21 mouse cellular contexts compared by ENCODE assay signal in genomic region chr9:26681516-26681915, GRCm38 (mm10). TPM values are rescaled to one million over a fixed set of nuclear protein-coding genes. Genes with fewer than 3 reads are reported as not detected.
A peak's percentile ranks its signal among the peaks of the same experiment; 100 is the strongest.
DNase-seq lines count a peak whose midpoint lies in the region; ATAC-seq and TF ChIP-seq lines count a peak whose summit lies in the region.
"Had no signal": no experiment of that assay in that cellular context is flagged by ENCODE, and none has a peak within 500 bp of the region (broad histone marks: within the 10 kb centered on the region; RNA-seq: fewer than 3 reads in every experiment).

No protein-coding gene starts in this region.

- TF ChIP-seq POLR2A in kidney, adult 2 months (IDR thresholded peaks at IDR 0.05; ENCODE audit: low read depth, low read length), result no peak
- TF ChIP-seq POLR2A in brain, embryonic 14.5 days (IDR thresholded peaks at IDR 0.05; ENCODE audit: borderline replicate concordance, extremely low read depth, insufficient read depth, insufficient read length, poor library complexity, severe bottlenecking), result no peak

- H3K36me3 ChIP-seq in kidney, adult 2 months (ENCODE audit: control insufficient read depth, insufficient read depth, low read length), result no peaks in the 10 kb centered on the region
- no peaks in the 10 kb centered on the region for H3K36me3 ChIP-seq in kidney, embryonic 14.5 days (ENCODE audit: control insufficient read depth, insufficient read depth, low read length)
- H3K36me3 ChIP-seq: embryonic facial prominence, embryonic 15.5 days; forebrain, embryonic 10.5 days; hindbrain, embryonic 12.5 days; intestine, embryonic 15.5 days; liver, embryonic 15.5 days; neural tube, embryonic 12.5 days had no signal

- H3K9ac ChIP-seq in kidney, embryonic 14.5 days (ENCODE audit: low read depth, low read length), result no peak overlapping the region
- H3K9ac ChIP-seq: embryonic facial prominence, embryonic 15.5 days; hindbrain, embryonic 12.5 days; intestine, embryonic 15.5 days; liver, embryonic 15.5 days; neural tube, embryonic 12.5 days had no signal

- no peaks in the 10 kb centered on the region for H3K9me3 ChIP-seq in kidney, embryonic 14.5 days (ENCODE audit: control insufficient read depth, low read length)
- H3K9me3 ChIP-seq: embryonic facial prominence, embryonic 15.5 days; forebrain, embryonic 10.5 days; hindbrain, embryonic 12.5 days; intestine, embryonic 15.5 days; liver, embryonic 15.5 days; neural tube, embryonic 12.5 days had no signal

- TF ChIP-seq CTCF in kidney, adult 2 months (conservative IDR thresholded peaks at IDR 0.05; ENCODE audit: insufficient read depth, insufficient read length, low read depth, low read length), result no peak
- no peak for TF ChIP-seq CTCF in brain, embryonic 14.5 days (IDR thresholded peaks at IDR 0.05; ENCODE audit: borderline replicate concordance, extremely low read depth, insufficient read depth, insufficient read length)

- WGBS in kidney, adult 2 months, result 35% methylated on average over 1 of the region's 1 CpGs
- WGBS in kidney, embryonic 14.5 days, result 90% methylated on average over 1 of the region's 1 CpGs

- no peak overlapping the region for H3K4me3 ChIP-seq in kidney, adult 2 months (ENCODE audit: insufficient read depth, low read depth, low read length)
- H3K4me3 ChIP-seq in kidney, embryonic 14.5 days (ENCODE audit: low read length), result no peak overlapping the region
- H3K4me3 ChIP-seq: embryonic facial prominence, embryonic 15.5 days; forebrain, embryonic 10.5 days; hindbrain, embryonic 12.5 days; intestine, embryonic 15.5 days; liver, embryonic 15.5 days; neural tube, embryonic 12.5 days had no signal

- no peaks in the 10 kb centered on the region for H3K27me3 ChIP-seq in kidney, adult 2 months (replicated peaks; ENCODE audit: control insufficient read depth, insufficient read depth, low read length)
- no peaks in the 10 kb centered on the region for H3K27me3 ChIP-seq in kidney, embryonic 14.5 days (ENCODE audit: control insufficient read depth, insufficient read depth, low read length)
- H3K27me3 ChIP-seq: embryonic facial prominence, embryonic 15.5 days; hindbrain, embryonic 12.5 days; intestine, embryonic 15.5 days; liver, embryonic 15.5 days; neural tube, embryonic 12.5 days had no signal

- H3K4me1 ChIP-seq in kidney, adult 2 months (ENCODE audit: control insufficient read depth, insufficient read depth, low read length), result no peaks in the 10 kb centered on the region
- no peaks in the 10 kb centered on the region for H3K4me1 ChIP-seq in kidney, embryonic 14.5 days (ENCODE audit: control insufficient read depth, insufficient read depth, low read length)
- H3K4me1 ChIP-seq: embryonic facial prominence, embryonic 15.5 days; hindbrain, embryonic 12.5 days; intestine, embryonic 15.5 days; liver, embryonic 15.5 days; neural tube, embryonic 12.5 days had no signal

- no peak for ATAC-seq in cerebellum, adult (ENCODE audit: insufficient number of reproducible peaks, low FRiP score, low TSS enrichment)
- ATAC-seq in kidney, embryonic 14.5 days (ENCODE audit: low FRiP score, low TSS enrichment), result no peak
- ATAC-seq: intestine, embryonic 15.5 days; midbrain, embryonic 16.5 days had no signal

- H3K27ac ChIP-seq in kidney, adult 2 months (ENCODE audit: insufficient read depth, low read depth, low read length), result no peak overlapping the region
- no peak overlapping the region for H3K27ac ChIP-seq in kidney, embryonic 14.5 days (ENCODE audit: low read depth, low read length)
- H3K27ac ChIP-seq: embryonic facial prominence, embryonic 15.5 days; forebrain, embryonic 10.5 days; hindbrain, embryonic 12.5 days; intestine, embryonic 15.5 days; liver, embryonic 15.5 days; neural tube, embryonic 12.5 days had no signal

- DNase-seq in cerebellum, adult 9-10 months, result peak; percentile 26
- peak; percentile 90 for DNase-seq in kidney, adult 2 months
- DNase-seq in brain, embryonic 14.5 days (ENCODE audit: low read depth), result peak; percentile 46
- peak; percentile 78 to 83 for DNase-seq in kidney, postnatal 36 days
- DNase-seq in gastrocnemius, postnatal 36 days, result no peak
- no peak for DNase-seq in ovary, postnatal 10 days (ENCODE audit: low spot score)
- DNase-seq: adrenal gland, postnatal 10 days; B cell, adult 2 months; gastrocnemius, postnatal 10 days; lung, postnatal 10 days had no signal

- intact Hi-C loops in gastrocnemius, postnatal 36 days (cut with DNase I), result no loop called here

- H3K4me2 ChIP-seq in kidney, embryonic 14.5 days (replicated peaks; ENCODE audit: low read depth, low read length), result no peak overlapping the region
- H3K4me2 ChIP-seq: embryonic facial prominence, embryonic 15.5 days; hindbrain, embryonic 12.5 days; intestine, embryonic 15.5 days; liver, embryonic 15.5 days; neural tube, embryonic 12.5 days had no signal

RNA-seq across cellular contexts. Expression of gene B3gat1, which starts 52.0 kb away (rescaled TPM):
- polyA plus RNA-seq in kidney, adult 2 months (2012; rRNA removed), result 0.04 and 0.09 TPM in 2 replicates
- 0.13 and 0.14 TPM in 2 replicates for polyA plus RNA-seq in kidney, embryonic 14.5 days (2014; fragmentation: Nextera tagmentation; extraction: Ambion mirVana)
- polyA plus RNA-seq in brain, embryonic 14.5 days (2012; rRNA removed), result 226 and 262 TPM in 2 replicates
- under 1 TPM; 0.43 to 0.94 TPM for total RNA-seq in gastrocnemius, postnatal 36 days (2021)
- total RNA-seq: megakaryocyte, adult 5-6 weeks had no signal
- polyA plus RNA-seq: heart, embryonic 16.5 days; liver, embryonic 15.5 days had no signal

Comparison
In these comparisons a context has a peak if more than half of its experiments do, and no peak if none do; other contexts are left out.
1. DNase-seq: peak in cerebellum, adult 9-10 months (single experiment), kidney, adult 2 months (single experiment), brain, embryonic 14.5 days (single experiment) and kidney, postnatal 36 days (2 of 2); none in gastrocnemius, postnatal 36 days (0 of 2) and ovary, postnatal 10 days (single experiment).
2. RNA of gene B3gat1, which starts 52.0 kb away (polyA plus RNA-seq): 226 to 262 TPM in brain, embryonic 14.5 days; 0.13 to 0.14 TPM in kidney, embryonic 14.5 days and 0.04 to 0.09 TPM in kidney, adult 2 months; every median in the first group is over 100 times any median in the second.